Mouse (Mus musculus) embryonic fibroblast, embryonic 13.5 days (primary cell): Measurements from ENCODE around the gene Rapgef5.

Experiments
- CTCF ChIP-seq: IDR thresholded peaks from 2 replicates; pipeline ENCODE4 v1.5.1; 2011; ENCODE audit warnings: mild to moderate bottlenecking, control low read depth, low read length, moderate library complexity, borderline replicate concordance; ENCODE audit not compliant: insufficient read depth
- POLR2A ChIP-seq: IDR thresholded peaks from 2 replicates; pipeline ENCODE4 v1.6.1; 2011; ENCODE audit warnings: low read depth, mild to moderate bottlenecking, control low read depth, low read length, moderate library complexity

GRCm38 (mm10) chr12:117502834-117503233 is 13.4 kb upstream of the Rapgef5 start:
- TF ChIP-seq CTCF (no peak), POLR2A (no peak)
